Mouse (Mus musculus) lung, postnatal 0 days (tissue): ENCODE data around the gene Hsf4. TPM values are rescaled to one million over a fixed set of nuclear protein-coding genes. Genes with fewer than 3 reads are reported as not detected.

Experiments
- ATAC-seq: fragments of 200-750 bp; cut with Nextera tagmentation; 2 replicates; pipeline ENCODE4 v1.8.0; 2017; ENCODE audit warnings: moderate library complexity
- DNase-seq: peaks from one replicate; pipeline ENCODE4 v3.0.0-alpha.2; 2016; ENCODE audit warnings: low spot score
- H3K27ac ChIP-seq: fragments of 300-500 bp; sonication (generic); 2 replicates; pipeline ENCODE4 v1.5.1; 2014; ENCODE audit warnings: antibody characterized with exemption, mild to moderate bottlenecking, low read length, mixed read lengths
- H3K27me3 ChIP-seq: fragments of 300-500 bp; sonication (generic); replicated peaks from 2 replicates; pipeline ENCODE4 v1.6.1; 2014; ENCODE audit warnings: low read length, mixed read lengths; ENCODE audit not compliant: insufficient read depth
- H3K36me3 ChIP-seq: fragments of 300-500 bp; sonication (generic); 2 replicates; pipeline ENCODE4 v1.6.1; 2014; ENCODE audit warnings: low read length, mixed read lengths; ENCODE audit not compliant: insufficient read depth
- H3K4me1 ChIP-seq: fragments of 300-500 bp; sonication (generic); 2 replicates; pipeline ENCODE4 v1.6.1; 2014; ENCODE audit warnings: antibody characterized with exemption, low read depth, low read length, mixed read lengths; ENCODE audit not compliant: insufficient read depth
- H3K4me2 ChIP-seq: fragments of 300-500 bp; sonication (generic); replicated peaks from 2 replicates; pipeline ENCODE4 v1.6.1; 2014; ENCODE audit warnings: low read depth, mild to moderate bottlenecking, low read length, moderate library complexity, mixed read lengths
- H3K4me3 ChIP-seq: fragments of 300-500 bp; sonication (generic); 2 replicates; pipeline ENCODE4 v1.5.1; 2014; ENCODE audit warnings: low read depth, low read length
- H3K9ac ChIP-seq: fragments of 300-500 bp; sonication (generic); replicated peaks from 2 replicates; pipeline ENCODE4 v1.6.1; 2014; ENCODE audit warnings: low read depth, mild to moderate bottlenecking
- H3K9me3 ChIP-seq: fragments of 300-500 bp; sonication (generic); 2 replicates; pipeline ENCODE4 v1.6.1; 2016; ENCODE audit warnings: low read length, mixed read lengths
- CTCF ChIP-seq: IDR thresholded peaks from 2 replicates; pipeline ENCODE4 v1.5.1; 2016; ENCODE audit warnings: antibody characterized with exemption, mild to moderate bottlenecking
- EP300 ChIP-seq: IDR thresholded peaks from 2 replicates; pipeline ENCODE4 v1.6.1; 2016; ENCODE audit warnings: antibody characterized with exemption, mild to moderate bottlenecking, control low read depth
- WGBS: fragments of 180-500 bp; shearing (Covaris S2); extraction: QIAGEN DNeasy Blood & Tissue Kit; methylation state at CpG from one replicate; pipeline ENCODE4 v1.1.7; 2014; 5-methylcytosine and 5-hydroxymethylcytosine counted together
- polyA plus RNA-seq: library from polyadenylated mRNA; unstranded; fragments of >200 nt; fragmentation: Nextera tagmentation; extraction: Ambion mirVana; gene quantifications from 2 replicates; pipeline ENCODE4 v1.2.1, GENCODE M21; 2015

Hsf4 gene
- polyA plus RNA-seq, 1 experiment from 2014 or later: 1.7 TPM

DNA sequence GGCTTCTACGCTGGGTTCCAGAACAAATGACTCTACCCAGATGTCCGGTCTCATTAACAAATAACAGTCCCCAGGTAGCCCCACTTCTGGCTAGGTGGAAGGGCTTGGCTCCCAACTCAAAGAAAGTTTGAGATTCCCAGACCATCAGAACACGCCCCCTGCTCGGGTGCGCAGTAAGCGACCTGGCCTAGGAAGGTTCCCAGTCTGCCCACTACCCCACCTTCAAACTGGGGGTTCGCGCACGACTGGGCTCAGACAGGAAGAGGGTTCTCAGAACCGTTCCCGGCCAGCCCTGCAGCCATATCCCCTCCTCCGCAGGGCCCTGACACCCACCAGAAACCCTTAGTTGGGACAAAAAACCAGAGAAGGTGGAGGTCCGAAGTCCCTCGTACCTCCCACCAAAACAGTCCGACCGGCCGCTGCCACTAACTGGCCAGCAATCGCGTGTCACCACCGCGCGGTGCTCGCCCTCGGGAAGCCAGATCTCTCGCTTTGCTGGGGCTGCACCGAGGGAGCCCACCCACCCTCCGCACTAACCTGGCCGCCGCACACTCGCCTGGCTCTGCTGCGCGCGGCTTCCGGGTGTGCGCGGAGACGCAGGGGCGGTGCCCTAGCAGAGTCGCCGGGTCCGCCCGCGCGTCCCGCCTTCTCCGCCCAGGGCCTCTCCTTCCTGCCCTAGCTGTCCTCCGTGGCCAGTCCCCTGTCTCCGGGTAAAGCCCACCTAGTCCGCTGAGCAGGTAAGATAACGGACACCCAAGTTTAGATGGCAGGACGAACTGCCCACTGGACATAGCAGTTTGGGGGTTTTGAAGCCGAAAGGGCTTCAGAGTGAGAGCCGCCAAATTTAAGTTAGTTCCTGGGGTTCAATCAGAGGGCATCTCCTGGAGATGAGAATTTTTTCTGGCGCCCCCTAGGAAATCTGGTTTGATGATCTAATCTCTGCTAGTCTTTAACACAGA is 5.3 kb upstream of the Hsf4 start, which contains the start of the genes Tradd and Fbxl8:
TSS of gene Tradd (minus strand) at position 586 of the 959 bp plus-strand sequence.
TSS of gene Fbxl8 (plus strand) at position 625 of the 959 bp plus-strand sequence.
- peak within 1 kb of the TSS; percentile 63 for H3K4me3 ChIP-seq
- H3K27ac ChIP-seq: peak within 1 kb of the TSS; percentile 26; the same call in 1 of the 2 replicates
- peak within 1 kb of the TSS; percentile 55 for H3K9ac ChIP-seq
- no peaks in the 10 kb centered on the region for H3K36me3 ChIP-seq
- peaks cover 27% of the 10 kb centered on the region for H3K4me1 ChIP-seq
- H3K9me3 ChIP-seq: no peaks in the 10 kb centered on the region
- WGBS: 1% methylated on average over 53 of the region's 54 CpGs
- TF ChIP-seq EP300 (no peak), CTCF (no peak; the same call in 1 of the 2 replicates)
- H3K27me3 ChIP-seq: peaks cover 19% of the 10 kb centered on the region; the same call in 1 of the 2 replicates
- ATAC-seq: peak; percentile 66
- H3K4me2 ChIP-seq: peak within 1 kb of the TSS; percentile 90
- peak; percentile 86 for DNase-seq

DNA sequence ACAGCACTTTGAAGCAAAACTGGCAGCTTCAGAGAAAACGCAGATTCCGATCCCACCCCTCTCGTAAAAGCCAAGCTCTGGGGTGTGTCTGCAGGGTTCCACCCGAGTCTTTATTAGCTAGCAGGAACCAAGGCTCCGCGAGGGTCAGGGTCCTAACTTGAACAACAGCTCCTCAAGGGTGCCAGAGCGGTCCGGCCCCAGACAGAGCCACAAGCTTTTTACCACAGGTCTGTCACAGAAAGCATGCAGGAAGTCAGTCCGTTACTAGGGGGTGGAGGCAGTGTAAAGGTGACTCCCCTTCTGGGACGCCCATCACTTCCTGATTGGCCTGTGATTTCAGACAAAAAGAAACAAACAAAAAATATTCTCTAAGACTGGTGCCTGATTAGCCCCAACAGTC is 4.5 kb upstream of the Hsf4 start:
- Histone ChIP-seq H3K4me3 (peak overlapping the region; percentile 63), H3K36me3 (no peaks in the 10 kb centered on the region), H3K9ac (no peak overlapping the region), H3K4me1 (peaks cover 27% of the 10 kb centered on the region), H3K9me3 (no peaks in the 10 kb centered on the region), H3K27me3 (peaks cover 20% of the 10 kb centered on the region; the same call in 1 of the 2 replicates), H3K4me2 (peak overlapping the region; percentile 90), H3K27ac (no peak overlapping the region)
- no peak for TF ChIP-seq EP300
- no peak for TF ChIP-seq CTCF
- WGBS: 12% methylated on average over 10 of the region's 10 CpGs
- DNase-seq: peak; percentile 64
- no peak for ATAC-seq

DNA sequence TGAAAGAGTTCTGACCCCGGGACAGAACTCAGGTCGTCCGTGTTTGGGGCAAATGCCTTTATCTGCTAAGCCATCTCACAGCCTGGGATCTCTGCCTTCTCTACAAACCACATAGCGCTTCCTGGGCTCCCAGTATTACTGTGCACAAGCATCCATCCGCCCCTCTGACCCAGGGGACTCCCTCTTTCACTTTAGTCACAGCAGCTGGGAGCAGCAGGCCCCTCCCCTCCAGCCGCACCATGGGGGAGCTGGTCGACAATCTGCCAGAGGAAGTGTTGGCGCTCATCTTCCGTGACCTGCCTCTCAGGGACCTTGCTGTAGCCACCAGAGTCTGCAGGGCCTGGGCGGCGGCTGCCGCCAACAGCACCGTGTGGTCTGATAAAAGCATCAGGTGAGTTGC is 2.8 kb upstream of the Hsf4 start:
- H3K27ac ChIP-seq: no peak overlapping the region
- no peak overlapping the region for H3K4me3 ChIP-seq
- DNase-seq (no peak), ATAC-seq (no peak)
- H3K4me2 ChIP-seq: no peak overlapping the region
- H3K27me3 ChIP-seq: peaks cover 35% of the 10 kb centered on the region
- TF ChIP-seq CTCF: no peak
- TF ChIP-seq EP300: no peak
- WGBS: 52% methylated on average over 13 of the region's 13 CpGs
- no peaks in the 10 kb centered on the region for H3K9me3 ChIP-seq
- H3K36me3 ChIP-seq: no peaks in the 10 kb centered on the region
- H3K9ac ChIP-seq: no peak overlapping the region
- peaks cover 29% of the 10 kb centered on the region for H3K4me1 ChIP-seq

DNA sequence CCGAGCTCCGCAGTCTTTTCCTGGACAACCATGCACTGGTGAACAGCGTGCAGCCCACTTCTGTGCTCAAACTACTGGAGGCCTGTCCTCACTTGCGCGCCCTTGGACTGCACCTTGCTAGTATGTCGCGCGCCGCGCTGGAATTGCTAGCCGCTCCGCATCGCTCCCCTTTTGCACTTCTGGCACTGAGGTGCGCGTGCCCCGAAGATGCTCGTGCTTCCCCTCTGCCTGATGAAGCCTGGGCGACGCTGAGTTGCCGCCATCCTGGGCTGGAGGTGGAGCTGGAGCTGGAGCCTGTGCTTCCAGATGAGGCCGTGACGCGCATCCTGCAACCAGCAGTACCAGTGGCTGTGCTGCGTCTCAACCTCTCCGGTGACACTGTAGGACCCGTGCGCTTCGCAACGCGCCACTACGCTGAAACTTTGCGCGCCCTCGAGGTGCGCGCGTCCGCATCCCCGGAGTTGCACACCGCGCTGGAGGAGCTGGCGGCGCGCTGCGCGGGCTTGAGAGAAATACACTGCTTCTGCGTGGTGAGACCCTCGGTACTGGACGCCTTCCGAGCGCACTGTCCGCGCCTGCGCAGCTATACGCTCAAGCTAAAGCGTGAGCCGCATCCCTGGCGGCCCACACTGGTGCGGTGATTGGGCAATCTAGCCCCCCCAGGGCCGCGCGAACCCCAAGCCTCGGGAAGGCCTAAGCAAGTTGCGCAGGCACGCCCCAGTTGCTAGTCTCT is 1.1 kb upstream of the Hsf4 start:
- H3K4me3 ChIP-seq: peak overlapping the region; percentile 43
- H3K4me1 ChIP-seq: peaks cover 29% of the 10 kb centered on the region
- peak; percentile 47 for DNase-seq
- peaks cover 46% of the 10 kb centered on the region for H3K27me3 ChIP-seq
- peak overlapping the region; percentile 86 for H3K4me2 ChIP-seq
- no peaks in the 10 kb centered on the region for H3K9me3 ChIP-seq
- H3K36me3 ChIP-seq: no peaks in the 10 kb centered on the region
- H3K27ac ChIP-seq: 0 out of 2 replicates have a peak overlapping the region, but pooled peaks have one; percentile 47
- WGBS: 4% methylated on average over 65 of the region's 65 CpGs
- TF ChIP-seq CTCF: no peak
- TF ChIP-seq EP300: no peak
- no peak overlapping the region; the same call in 1 of the 2 replicates for H3K9ac ChIP-seq
- peak; percentile 13 for ATAC-seq

DNA sequence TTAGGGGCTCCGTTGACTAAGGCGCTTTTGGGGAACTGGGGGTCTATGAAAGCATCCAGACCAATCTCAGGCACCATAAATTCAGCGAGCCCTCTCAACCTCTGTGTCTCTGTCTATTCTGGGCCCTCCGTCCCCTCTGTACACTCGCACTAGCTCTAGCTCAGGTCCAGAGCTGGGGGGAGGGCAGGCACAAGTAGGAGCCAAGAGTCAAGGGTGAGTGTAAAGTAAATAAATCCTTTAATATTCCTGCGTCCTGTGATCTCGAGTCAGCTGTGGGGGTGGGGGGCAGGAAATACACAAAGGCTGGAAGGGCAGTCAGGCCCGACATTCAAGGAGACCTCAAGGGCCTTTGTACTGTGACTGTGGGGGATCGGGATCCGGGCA is 534 bp upstream of the Hsf4 start:
- TF ChIP-seq EP300 (0 out of 2 replicates have a peak, but pooled peaks have one; percentile 30), CTCF (no peak)
- peak; percentile 69 for ATAC-seq
- peak overlapping the region; percentile 86 for H3K4me2 ChIP-seq
- H3K4me3 ChIP-seq: peak overlapping the region; percentile 43
- no peaks in the 10 kb centered on the region for H3K36me3 ChIP-seq
- H3K4me1 ChIP-seq: peaks cover 26% of the 10 kb centered on the region
- DNase-seq: peak; percentile 77
- WGBS: 7% methylated on average over 10 of the region's 10 CpGs
- H3K9me3 ChIP-seq: no peaks in the 10 kb centered on the region
- peaks cover 46% of the 10 kb centered on the region for H3K27me3 ChIP-seq
- peak overlapping the region; percentile 79 for H3K27ac ChIP-seq
- H3K9ac ChIP-seq: peak overlapping the region; percentile 19; the same call in 1 of the 2 replicates
